Mouse (Mus musculus) forebrain, embryonic 13.5 days (tissue): Measurements from ENCODE around the gene Olfr464. TPM values are rescaled to one million over a fixed set of nuclear protein-coding genes. Genes with fewer than 3 reads are reported as not detected.
A peak's percentile ranks its signal among the peaks of the same experiment; 100 is the strongest.

Experiments used
- ATAC-seq: fragments of 200-750 bp; cut with Nextera tagmentation; 2 replicates; pipeline ENCODE4 v1.8.0; 2017
- H3K27ac ChIP-seq: fragments of 300-500 bp; sonication (generic); 2 replicates; pipeline ENCODE4 v1.5.1; 2015; ENCODE audit warnings: inconsistent platforms, mild to moderate bottlenecking, moderate library complexity
- H3K27me3 ChIP-seq: fragments of 300-500 bp; sonication (generic); 2 replicates; pipeline ENCODE4 v1.6.1; 2015; ENCODE audit warnings: mild to moderate bottlenecking, inconsistent platforms
- H3K36me3 ChIP-seq: fragments of 300-500 bp; sonication (generic); 2 replicates; pipeline ENCODE4 v1.6.1; 2015; ENCODE audit warnings: mild to moderate bottlenecking, inconsistent platforms; ENCODE audit not compliant: poor library complexity, severe bottlenecking
- H3K4me1 ChIP-seq: fragments of 300-500 bp; sonication (generic); 2 replicates; pipeline ENCODE4 v1.6.1; 2015; ENCODE audit warnings: inconsistent platforms
- H3K4me2 ChIP-seq: fragments of 300-500 bp; sonication (generic); 2 replicates; pipeline ENCODE4 v1.6.1; 2015; ENCODE audit warnings: inconsistent platforms, mild to moderate bottlenecking, moderate library complexity
- H3K4me3 ChIP-seq: fragments of 300-500 bp; sonication (generic); 2 replicates; pipeline ENCODE4 v1.5.1; 2015; ENCODE audit warnings: mild to moderate bottlenecking, inconsistent platforms
- H3K9ac ChIP-seq: fragments of 300-500 bp; sonication (generic); 2 replicates; pipeline ENCODE4 v1.6.1; 2015; ENCODE audit warnings: mild to moderate bottlenecking, inconsistent platforms
- H3K9me3 ChIP-seq: fragments of 300-500 bp; sonication (generic); replicated peaks from 2 replicates; pipeline ENCODE4 v1.6.1; 2016; ENCODE audit warnings: inconsistent platforms
- WGBS: fragments of 180-500 bp; shearing (Covaris S2); methylation state at CpG from one replicate; pipeline ENCODE4 v1.1.7; 2015; 5-methylcytosine and 5-hydroxymethylcytosine counted together
- polyA plus RNA-seq: library from polyadenylated mRNA; unstranded; fragments of >200 nt; fragmentation: Nextera tagmentation; extraction: Ambion mirVana; gene quantifications from 2 replicates; pipeline ENCODE4 v1.2.1, GENCODE M21; 2015

Gene Olfr464
- polyA plus RNA-seq: not detected in 2 replicates

DNA sequence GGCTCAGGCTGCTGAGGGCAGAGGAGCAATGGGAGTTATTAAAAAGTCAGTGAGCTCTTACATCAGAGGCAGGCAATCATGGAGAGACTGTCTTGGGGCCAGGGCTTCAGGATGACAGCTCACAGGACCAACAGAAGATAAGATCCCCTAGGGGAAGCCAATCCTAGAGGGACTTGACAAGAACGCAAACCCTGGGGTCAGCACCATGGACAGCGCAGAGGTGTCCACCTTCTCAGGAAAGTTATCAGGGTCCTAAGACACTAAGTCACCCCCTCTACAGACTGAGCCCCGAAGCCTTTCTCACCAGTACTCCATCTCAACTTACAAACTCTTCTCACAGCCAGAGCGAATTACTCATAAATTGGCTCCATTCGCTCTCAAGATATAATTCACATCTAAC, at the start of gene Olfr464:
Gene Olfr464 (minus strand): TSS at position 2 of the 400 bp plus-strand sequence.
- Histone ChIP-seq H3K27ac (no peak within 1 kb of the TSS), H3K4me3 (no peak within 1 kb of the TSS), H3K36me3 (no peaks in the 10 kb centered on the region), H3K4me1 (no peaks in the 10 kb centered on the region), H3K27me3 (no peaks in the 10 kb centered on the region; the same call in 1 of the 2 replicates), H3K4me2 (no peak within 1 kb of the TSS), H3K9ac (no peak within 1 kb of the TSS), H3K9me3 (no peaks in the 10 kb centered on the region)
- ATAC-seq: no peak
- 36% methylated on average over 5 of the region's 5 CpGs for WGBS

- H3K27me3 ChIP-seq: peaks cover 6% of the 10 kb centered on the region; the same call in 1 of the 2 replicates
- H3K36me3 ChIP-seq: no peaks in the 10 kb centered on the region
- H3K9ac ChIP-seq: no peak overlapping the region
- ATAC-seq: no peak
- H3K27ac ChIP-seq: no peak overlapping the region
- 0 out of 2 replicates have a peak overlapping the region, but pooled peaks have one; percentile 53 for H3K4me2 ChIP-seq
- H3K9me3 ChIP-seq: no peaks in the 10 kb centered on the region
- WGBS: 16% methylated on average over 17 of the region's 20 CpGs
- no peak overlapping the region for H3K4me3 ChIP-seq
- H3K4me1 ChIP-seq: peaks cover 4% of the 10 kb centered on the region; the same call in 1 of the 2 replicates
Observed at GRCm38 (mm10) chr11:87968356-87969122, 47.8 kb upstream of the Olfr464 start.

DNA sequence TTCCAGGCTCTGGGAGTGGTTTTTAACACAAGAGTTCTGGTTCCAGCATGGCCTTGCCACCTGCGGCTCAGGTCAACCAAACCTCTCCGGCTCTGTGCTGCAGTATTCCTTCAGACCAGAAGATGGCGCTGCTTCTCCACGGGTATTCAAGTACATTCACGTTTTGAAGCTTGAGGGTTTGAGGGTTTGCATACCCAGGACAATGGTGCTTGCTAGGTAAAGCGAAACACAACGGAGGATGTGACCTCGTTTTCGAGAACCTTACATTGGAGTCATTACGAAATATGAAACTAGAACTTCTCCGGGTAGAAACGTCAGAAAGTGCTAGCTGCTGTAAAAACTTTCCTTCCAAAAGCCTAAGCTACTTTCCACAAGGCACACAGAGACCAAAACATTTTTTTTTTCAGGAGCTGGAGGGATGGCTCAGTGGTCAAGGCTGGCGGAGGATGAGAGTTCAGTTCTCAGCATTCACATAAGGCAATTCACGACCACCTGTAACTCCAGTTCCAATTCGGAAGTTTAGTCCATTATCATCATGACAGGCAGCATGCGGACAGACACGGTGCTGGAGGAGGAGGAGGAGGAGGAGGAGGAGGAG, 47.0 kb upstream of the Olfr464 start:
- H3K4me1 ChIP-seq: peaks cover 4% of the 10 kb centered on the region; the same call in 1 of the 2 replicates
- peak overlapping the region; percentile 30; the same call in 1 of the 2 replicates for H3K9ac ChIP-seq
- H3K4me2 ChIP-seq: peak overlapping the region; percentile 53
- no peaks in the 10 kb centered on the region for H3K9me3 ChIP-seq
- WGBS: 3% methylated on average over 17 of the region's 17 CpGs
- H3K36me3 ChIP-seq: no peaks in the 10 kb centered on the region
- H3K27me3 ChIP-seq: peaks cover 6% of the 10 kb centered on the region; the same call in 1 of the 2 replicates
- ATAC-seq: no peak
- no peak overlapping the region for H3K27ac ChIP-seq
- H3K4me3 ChIP-seq: peak overlapping the region; percentile 11

GRCm38 (mm10) chr11:87966214-87966613, 45.4 kb upstream of the Olfr464 start:
- H3K4me1 ChIP-seq: peaks cover 4% of the 10 kb centered on the region; the same call in 1 of the 2 replicates
- peaks cover 6% of the 10 kb centered on the region; the same call in 1 of the 2 replicates for H3K27me3 ChIP-seq
- peak; percentile 24; the same call in 1 of the 2 replicates for ATAC-seq
- H3K4me2 ChIP-seq: no peak overlapping the region
- H3K4me3 ChIP-seq: no peak overlapping the region
- H3K27ac ChIP-seq: no peak overlapping the region
- WGBS: 52% methylated on average over 10 of the region's 10 CpGs
- H3K36me3 ChIP-seq: no peaks in the 10 kb centered on the region
- no peak overlapping the region for H3K9ac ChIP-seq
- no peaks in the 10 kb centered on the region for H3K9me3 ChIP-seq

GRCm38 (mm10) chr11:87965293-87965692, 44.5 kb upstream of the Olfr464 start:
- Histone ChIP-seq H3K27me3 (peaks cover 6% of the 10 kb centered on the region; the same call in 1 of the 2 replicates), H3K9ac (no peak overlapping the region), H3K4me3 (no peak overlapping the region), H3K4me1 (peaks cover 4% of the 10 kb centered on the region; the same call in 1 of the 2 replicates), H3K9me3 (no peaks in the 10 kb centered on the region), H3K27ac (no peak overlapping the region), H3K4me2 (no peak overlapping the region), H3K36me3 (no peaks in the 10 kb centered on the region)
- 31% methylated on average over 3 of the region's 3 CpGs for WGBS
- ATAC-seq: no peak

- no peak for ATAC-seq
- H3K27ac ChIP-seq: no peak overlapping the region
- no peak overlapping the region for H3K9ac ChIP-seq
- no peak overlapping the region for H3K4me2 ChIP-seq
- no peaks in the 10 kb centered on the region for H3K4me1 ChIP-seq
- no peaks in the 10 kb centered on the region for H3K36me3 ChIP-seq
- no peaks in the 10 kb centered on the region for H3K9me3 ChIP-seq
- no peak overlapping the region for H3K4me3 ChIP-seq
- 49% methylated on average over 7 of the region's 7 CpGs for WGBS
- H3K27me3 ChIP-seq: no peaks in the 10 kb centered on the region
Observed at GRCm38 (mm10) chr11:87957066-87957465, 36.3 kb upstream of the Olfr464 start.

- H3K9ac ChIP-seq: no peak overlapping the region
- no peaks in the 10 kb centered on the region for H3K27me3 ChIP-seq
- H3K4me2 ChIP-seq: no peak overlapping the region
- H3K27ac ChIP-seq: no peak overlapping the region
- H3K4me3 ChIP-seq: no peak overlapping the region
- ATAC-seq: no peak
- H3K36me3 ChIP-seq: no peaks in the 10 kb centered on the region
- no peaks in the 10 kb centered on the region for H3K4me1 ChIP-seq
- no peaks in the 10 kb centered on the region for H3K9me3 ChIP-seq
- WGBS: 3% methylated on average over 1 of the region's 1 CpGs
Observed at GRCm38 (mm10) chr11:87955144-87955543, 34.4 kb upstream of the Olfr464 start.

DNA sequence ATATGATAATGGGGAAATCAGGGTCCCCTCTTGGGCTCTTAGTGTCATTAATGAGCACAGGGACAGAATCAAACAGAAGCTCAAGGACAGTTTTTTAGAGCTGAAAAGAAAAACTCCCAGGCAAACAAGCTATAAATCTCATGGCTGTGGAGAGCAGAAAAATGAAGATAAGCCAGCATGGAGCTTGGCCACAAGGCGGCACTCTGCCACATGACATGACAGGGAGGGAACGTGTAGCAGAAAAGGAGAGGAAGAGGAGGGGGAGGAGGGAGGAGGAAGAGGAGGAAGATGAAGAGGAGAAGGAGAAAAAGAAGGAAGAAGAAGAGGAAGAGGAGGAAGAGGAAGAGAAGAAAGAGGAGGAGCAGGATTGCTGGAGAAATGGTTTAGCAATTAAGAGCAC, 29.2 kb upstream of the Olfr464 start:
- Histone ChIP-seq H3K9me3 (no peaks in the 10 kb centered on the region), H3K27ac (no peak overlapping the region), H3K27me3 (no peaks in the 10 kb centered on the region), H3K4me3 (no peak overlapping the region), H3K4me1 (no peaks in the 10 kb centered on the region), H3K9ac (no peak overlapping the region), H3K4me2 (no peak overlapping the region), H3K36me3 (no peaks in the 10 kb centered on the region)
- no peak for ATAC-seq
- 2% methylated on average over 2 of the region's 2 CpGs for WGBS

DNA sequence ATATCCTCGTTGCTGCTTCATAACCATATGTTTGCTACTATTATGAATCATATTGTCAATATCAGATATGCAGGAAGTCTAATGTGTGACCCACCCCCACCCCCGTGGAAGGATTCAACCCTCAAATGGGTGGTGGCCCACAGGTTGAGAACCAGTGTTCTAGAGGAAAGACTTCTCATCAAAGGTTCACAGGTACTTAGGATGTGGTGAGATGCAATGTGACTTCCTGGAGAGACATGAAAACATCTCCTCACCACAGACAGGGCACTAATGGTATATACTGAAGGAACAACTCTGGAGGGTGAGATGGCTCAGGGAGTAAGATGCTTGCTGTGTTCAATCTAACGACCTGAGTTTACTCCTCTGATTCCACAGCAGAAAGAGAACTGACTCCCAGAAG, 14.7 kb upstream of the Olfr464 start:
- no peak for ATAC-seq
- H3K36me3 ChIP-seq: no peaks in the 10 kb centered on the region
- H3K9me3 ChIP-seq: no peaks in the 10 kb centered on the region
- no peak overlapping the region for H3K4me2 ChIP-seq
- H3K4me3 ChIP-seq: no peak overlapping the region
- WGBS: 81% methylated on average over 3 of the region's 3 CpGs
- H3K9ac ChIP-seq: no peak overlapping the region
- H3K4me1 ChIP-seq: no peaks in the 10 kb centered on the region
- no peaks in the 10 kb centered on the region for H3K27me3 ChIP-seq
- no peak overlapping the region for H3K27ac ChIP-seq

DNA sequence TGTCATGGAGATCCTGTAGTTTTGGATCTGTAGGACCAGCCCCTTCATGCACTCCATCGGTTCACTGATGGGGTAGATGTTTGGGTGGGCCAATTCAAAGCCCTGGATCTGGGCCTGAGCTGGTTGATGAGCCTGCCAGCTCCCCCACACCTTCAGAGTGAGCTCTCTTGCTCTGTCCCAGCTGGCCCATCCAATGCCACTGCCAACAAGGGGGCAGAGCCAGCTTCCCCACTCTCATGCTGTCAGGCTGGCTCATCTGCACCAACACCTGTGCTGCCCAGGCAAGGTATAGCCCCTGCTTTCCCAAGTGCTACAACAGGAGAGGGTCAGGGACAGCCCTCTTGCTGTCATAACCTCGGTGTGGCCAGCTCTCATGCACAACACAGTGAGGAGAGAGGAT, 13.0 kb upstream of the Olfr464 start:
- H3K4me1 ChIP-seq: no peaks in the 10 kb centered on the region
- H3K36me3 ChIP-seq: no peaks in the 10 kb centered on the region
- WGBS: 65% methylated on average over 2 of the region's 2 CpGs
- no peak overlapping the region for H3K27ac ChIP-seq
- H3K4me2 ChIP-seq: no peak overlapping the region
- no peaks in the 10 kb centered on the region for H3K27me3 ChIP-seq
- no peak for ATAC-seq
- no peak overlapping the region for H3K4me3 ChIP-seq
- H3K9me3 ChIP-seq: no peaks in the 10 kb centered on the region
- H3K9ac ChIP-seq: no peak overlapping the region

DNA sequence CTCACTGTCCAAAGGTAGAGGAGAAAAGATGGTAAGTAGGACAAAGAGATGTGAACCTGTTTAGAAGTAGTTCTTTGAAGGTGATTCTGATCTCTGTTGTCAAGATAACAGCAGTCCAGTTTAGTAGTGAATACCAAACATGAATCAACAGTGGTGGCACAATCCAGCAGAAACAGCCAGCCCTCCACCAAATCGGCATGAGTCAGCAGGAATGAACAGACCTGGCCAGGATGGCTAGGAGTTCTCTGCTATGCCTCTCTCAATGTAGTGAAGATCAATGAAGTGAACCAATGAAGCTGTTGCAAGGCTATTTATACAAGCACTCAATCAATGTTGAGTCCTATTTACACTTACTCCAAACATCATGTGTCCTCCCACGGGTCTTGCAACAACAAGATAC, 9.6 kb upstream of the Olfr464 start:
- no peak for ATAC-seq
- Histone ChIP-seq H3K9ac (no peak overlapping the region), H3K36me3 (no peaks in the 10 kb centered on the region), H3K9me3 (no peaks in the 10 kb centered on the region), H3K4me1 (no peaks in the 10 kb centered on the region), H3K27ac (no peak overlapping the region), H3K27me3 (no peaks in the 10 kb centered on the region), H3K4me2 (no peak overlapping the region), H3K4me3 (no peak overlapping the region)
- 91% methylated on average over 2 of the region's 2 CpGs for WGBS

DNA sequence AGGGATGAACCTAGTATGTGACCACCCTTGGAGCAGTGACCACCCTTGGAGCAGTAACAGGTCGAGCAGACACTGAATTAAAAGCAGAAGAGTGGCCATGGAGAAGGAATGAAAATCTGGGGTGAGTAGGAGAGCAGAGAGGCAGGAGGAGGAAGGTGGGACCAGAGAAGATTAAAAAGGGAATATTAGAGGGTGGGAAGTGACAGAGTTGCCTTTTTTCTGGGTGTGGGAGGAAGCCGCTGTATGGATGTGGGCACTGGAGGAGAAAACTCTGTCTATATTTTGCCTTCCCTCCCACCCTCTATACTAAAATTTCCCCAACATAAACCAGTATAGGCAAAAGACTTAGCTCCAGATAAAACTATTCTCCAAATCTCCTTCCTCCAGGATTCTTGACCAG, 466 bp downstream of the Olfr464 start:
- H3K4me3 ChIP-seq: no peak overlapping the region
- 71% methylated on average over 2 of the region's 2 CpGs for WGBS
- H3K4me1 ChIP-seq: no peaks in the 10 kb centered on the region
- H3K27me3 ChIP-seq: no peaks in the 10 kb centered on the region; the same call in 1 of the 2 replicates
- H3K27ac ChIP-seq: no peak overlapping the region
- no peaks in the 10 kb centered on the region for H3K36me3 ChIP-seq
- H3K9ac ChIP-seq: no peak overlapping the region
- no peak for ATAC-seq
- H3K4me2 ChIP-seq: no peak overlapping the region
- no peaks in the 10 kb centered on the region for H3K9me3 ChIP-seq
